Mouse (Mus musculus): ENCODE results near the gene Reep6. TPM values are rescaled to one million over a fixed set of nuclear protein-coding genes. Genes with fewer than 3 reads are reported as not detected.
A peak's percentile ranks its signal among the peaks of the same experiment; 100 is the strongest.

Gene Reep6
- polyA plus RNA-seq, 1 experiment = 17.6 TPM

DNA sequence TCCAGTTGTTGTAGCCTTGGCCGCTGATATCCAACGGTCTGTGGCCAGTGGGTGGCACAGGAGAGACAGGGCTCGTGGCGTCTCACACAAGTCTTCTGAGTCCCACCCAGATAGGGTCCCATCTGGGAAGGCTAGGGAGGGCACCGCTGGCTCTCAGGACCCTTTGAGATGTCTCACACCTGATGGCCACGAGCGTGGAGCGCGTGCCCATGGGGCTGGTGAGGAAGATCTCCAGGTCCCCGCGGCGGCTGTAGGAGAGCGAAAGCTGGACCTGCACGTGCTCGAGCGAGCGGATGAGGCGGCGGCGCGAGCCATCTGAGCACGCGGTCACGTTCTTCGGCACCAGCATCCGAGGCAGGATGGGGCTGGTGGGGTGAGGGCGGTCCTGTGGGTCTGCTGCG lies 6.9 kb upstream of the Reep6 start:
- Histone ChIP-seq H3K4me1 (ENCODE audit: control insufficient read depth, insufficient read depth, low read length) (peaks cover 1% of the 10 kb centered on the region), H3K9ac (ENCODE audit: low read depth, poor library complexity, severe bottlenecking) (peak overlapping the region; percentile 23), H3K27me3 (ENCODE audit: control insufficient read depth, insufficient read depth, low read length, poor library complexity, severe bottlenecking) (no peaks in the 10 kb centered on the region)

DNA sequence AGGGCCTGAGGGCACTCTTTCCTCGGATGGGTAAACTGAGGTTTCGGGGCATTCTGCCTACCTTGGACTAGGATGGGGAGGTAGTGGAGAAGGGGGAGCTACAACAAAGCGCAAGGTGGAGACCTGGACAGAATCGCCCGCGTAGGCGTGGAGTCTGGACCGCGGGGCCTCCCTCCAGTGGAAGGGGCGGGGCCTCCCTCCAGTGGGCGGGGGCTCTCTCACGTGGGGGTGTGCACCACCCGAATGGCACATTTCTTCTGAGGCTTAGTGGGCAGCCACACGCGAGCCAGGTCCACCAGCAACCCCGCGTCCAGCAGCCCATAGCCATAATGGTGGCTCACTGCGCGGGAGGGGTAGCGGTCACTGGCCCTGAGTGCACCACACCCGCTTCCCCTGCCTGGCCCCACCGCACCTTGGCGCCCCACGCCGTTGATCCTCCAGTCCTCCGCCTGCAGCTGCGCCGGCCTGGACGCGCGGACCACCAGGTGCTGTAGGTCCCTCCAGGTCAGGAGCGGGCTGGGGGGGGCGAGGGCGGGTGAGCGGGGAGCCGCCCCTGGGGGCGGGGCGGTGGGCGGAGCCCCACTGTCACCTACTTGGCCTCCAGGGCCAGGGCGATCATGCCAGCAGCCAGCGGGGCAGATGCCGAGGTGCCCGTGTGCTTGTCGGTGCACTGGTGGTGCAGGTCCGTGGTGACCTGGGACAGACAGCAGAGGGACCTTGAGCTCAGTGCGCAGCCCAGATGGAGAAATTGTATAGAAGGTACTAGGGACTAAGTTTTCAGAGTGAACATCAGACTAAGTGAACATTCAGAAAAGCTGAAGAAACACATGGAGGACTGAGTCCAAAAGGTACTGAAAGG lies 6.3 kb upstream of the Reep6 start:
- Histone ChIP-seq H3K36me3 (ENCODE audit: control insufficient read depth, insufficient read depth, low read length, poor library complexity, severe bottlenecking) (no peaks in the 10 kb centered on the region), H3K9me3 (replicated peaks; ENCODE audit: control insufficient read depth, insufficient read depth, low read length, poor library complexity, severe bottlenecking) (no peaks in the 10 kb centered on the region), H3K4me3 (ENCODE audit: low read depth, low read length) (peak overlapping the region; percentile 77), H3K9ac (ENCODE audit: low read depth, poor library complexity, severe bottlenecking) (peak overlapping the region; percentile 23), H3K4me1 (ENCODE audit: control insufficient read depth, insufficient read depth, low read length) (peaks cover 1% of the 10 kb centered on the region), H3K27me3 (ENCODE audit: control insufficient read depth, insufficient read depth, low read length, poor library complexity, severe bottlenecking) (no peaks in the 10 kb centered on the region), H3K27ac (ENCODE audit: insufficient read depth, low read length) (no peak overlapping the region)
- TF ChIP-seq EP300 (IDR thresholded peaks at IDR 0.05; ENCODE audit: insufficient read depth, low read depth, low read length) = no peak

More for the DNA sequence above, 6.9 kb upstream of the Reep6 start:
- TF ChIP-seq EP300 (IDR thresholded peaks at IDR 0.05; ENCODE audit: insufficient read depth, low read depth, low read length) (no peak), CTCF (IDR thresholded peaks at IDR 0.05; ENCODE audit: low read depth, low read length) (no peak), POLR2A (IDR thresholded peaks at IDR 0.05; ENCODE audit: insufficient read depth, low read length) (no peak)
- H3K27ac ChIP-seq (ENCODE audit: insufficient read depth, low read length) = no peak overlapping the region
- no peaks in the 10 kb centered on the region for H3K36me3 ChIP-seq (ENCODE audit: control insufficient read depth, insufficient read depth, low read length, poor library complexity, severe bottlenecking)
- H3K4me3 ChIP-seq (ENCODE audit: low read depth, low read length) = peak overlapping the region; percentile 77
- H3K9me3 ChIP-seq (replicated peaks; ENCODE audit: control insufficient read depth, insufficient read depth, low read length, poor library complexity, severe bottlenecking) = no peaks in the 10 kb centered on the region

DNA sequence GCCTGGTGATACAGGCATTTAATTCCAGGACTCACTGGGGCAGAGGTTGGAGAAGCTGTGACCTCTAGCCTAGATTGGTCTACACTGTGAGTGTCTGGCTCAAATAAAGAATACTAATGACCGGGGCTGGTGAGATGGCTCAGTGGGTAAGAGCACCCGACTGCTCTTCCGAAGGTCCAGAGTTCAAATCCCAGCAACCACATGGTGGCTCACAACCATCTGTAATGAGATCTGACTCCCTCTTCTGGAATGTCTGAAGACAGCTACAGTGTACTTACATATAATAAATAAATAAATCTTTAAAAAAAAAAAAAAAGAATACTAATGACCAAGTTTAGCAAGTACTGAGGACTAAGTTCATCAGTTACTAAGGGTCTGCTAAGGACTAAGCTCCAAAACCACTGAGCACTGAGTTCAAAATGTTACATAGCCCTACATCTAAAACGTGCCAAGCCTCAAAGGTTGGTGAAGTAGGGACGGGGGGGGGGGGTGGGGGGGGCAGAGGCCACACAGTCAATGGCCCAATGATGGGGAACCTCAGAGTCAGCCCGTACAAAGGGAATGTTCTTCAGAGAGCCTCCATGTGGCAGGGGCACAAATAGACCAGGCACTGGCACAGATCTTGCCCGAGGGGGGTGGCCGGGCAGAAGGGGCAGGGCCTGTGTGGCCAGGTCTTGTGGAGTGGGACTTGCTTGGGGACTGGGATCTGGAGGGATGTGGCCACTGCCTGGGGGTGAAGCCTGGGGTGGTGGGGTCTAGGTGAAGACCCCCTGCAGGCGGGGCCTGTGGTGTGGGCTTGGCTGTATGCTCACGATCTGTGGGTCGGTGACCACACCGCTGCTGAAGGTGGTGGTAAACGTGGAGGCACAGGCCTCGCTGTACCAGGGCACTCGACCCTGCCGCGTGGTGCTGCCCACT lies 5.4 kb upstream of the Reep6 start:
- H3K36me3 ChIP-seq (ENCODE audit: control insufficient read depth, insufficient read depth, low read length, poor library complexity, severe bottlenecking) = no peaks in the 10 kb centered on the region
- no peak overlapping the region for H3K27ac ChIP-seq (ENCODE audit: insufficient read depth, low read length)
- H3K9me3 ChIP-seq (replicated peaks; ENCODE audit: control insufficient read depth, insufficient read depth, low read length, poor library complexity, severe bottlenecking) = no peaks in the 10 kb centered on the region
- H3K27me3 ChIP-seq (ENCODE audit: control insufficient read depth, insufficient read depth, low read length, poor library complexity, severe bottlenecking) = no peaks in the 10 kb centered on the region
- H3K4me1 ChIP-seq (ENCODE audit: control insufficient read depth, insufficient read depth, low read length) = peaks cover 1% of the 10 kb centered on the region
- H3K9ac ChIP-seq (ENCODE audit: low read depth, poor library complexity, severe bottlenecking) = 0 out of 2 replicates have a peak overlapping the region, but pooled peaks have one; percentile 23
- TF ChIP-seq CTCF (IDR thresholded peaks at IDR 0.05; ENCODE audit: low read depth, low read length) = no peak
- TF ChIP-seq EP300 (IDR thresholded peaks at IDR 0.05; ENCODE audit: insufficient read depth, low read depth, low read length) = no peak
- TF ChIP-seq POLR2A (IDR thresholded peaks at IDR 0.05; ENCODE audit: insufficient read depth, low read length) = no peak
- no peak overlapping the region for H3K4me3 ChIP-seq (ENCODE audit: low read depth, low read length)

DNA sequence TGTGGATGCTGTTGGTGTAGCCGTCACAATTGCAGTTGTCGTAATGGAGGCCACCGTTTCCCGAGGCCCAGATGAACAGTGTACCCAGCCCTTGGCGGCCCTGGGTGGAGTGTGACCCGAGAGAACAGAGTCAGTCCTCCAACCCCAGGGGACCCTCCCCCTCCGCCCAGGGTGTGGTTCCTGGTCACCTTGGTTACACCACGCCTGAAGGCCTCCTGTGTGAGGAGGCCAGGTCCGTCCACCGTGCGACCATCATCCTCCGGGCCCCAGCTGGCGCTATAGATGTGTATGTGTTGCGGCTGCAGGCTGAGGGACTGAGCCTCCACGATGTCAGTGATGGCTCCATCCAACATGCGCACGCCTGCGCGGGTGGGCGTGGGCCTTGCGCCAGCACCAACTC lies 4.7 kb upstream of the Reep6 start:
- peaks cover 1% of the 10 kb centered on the region for H3K4me1 ChIP-seq (ENCODE audit: control insufficient read depth, insufficient read depth, low read length)
- H3K36me3 ChIP-seq (ENCODE audit: control insufficient read depth, insufficient read depth, low read length, poor library complexity, severe bottlenecking) = no peaks in the 10 kb centered on the region
- no peak overlapping the region for H3K9ac ChIP-seq (ENCODE audit: low read depth, poor library complexity, severe bottlenecking)
- H3K9me3 ChIP-seq (replicated peaks; ENCODE audit: control insufficient read depth, insufficient read depth, low read length, poor library complexity, severe bottlenecking) = no peaks in the 10 kb centered on the region
- H3K4me3 ChIP-seq (ENCODE audit: low read depth, low read length) = no peak overlapping the region
- H3K27ac ChIP-seq (ENCODE audit: insufficient read depth, low read length) = no peak overlapping the region
- no peak for TF ChIP-seq POLR2A (IDR thresholded peaks at IDR 0.05; ENCODE audit: insufficient read depth, low read length)
- TF ChIP-seq CTCF (IDR thresholded peaks at IDR 0.05; ENCODE audit: low read depth, low read length) = no peak
- TF ChIP-seq EP300 (IDR thresholded peaks at IDR 0.05; ENCODE audit: insufficient read depth, low read depth, low read length) = no peak
- H3K27me3 ChIP-seq (ENCODE audit: control insufficient read depth, insufficient read depth, low read length, poor library complexity, severe bottlenecking) = no peaks in the 10 kb centered on the region

DNA sequence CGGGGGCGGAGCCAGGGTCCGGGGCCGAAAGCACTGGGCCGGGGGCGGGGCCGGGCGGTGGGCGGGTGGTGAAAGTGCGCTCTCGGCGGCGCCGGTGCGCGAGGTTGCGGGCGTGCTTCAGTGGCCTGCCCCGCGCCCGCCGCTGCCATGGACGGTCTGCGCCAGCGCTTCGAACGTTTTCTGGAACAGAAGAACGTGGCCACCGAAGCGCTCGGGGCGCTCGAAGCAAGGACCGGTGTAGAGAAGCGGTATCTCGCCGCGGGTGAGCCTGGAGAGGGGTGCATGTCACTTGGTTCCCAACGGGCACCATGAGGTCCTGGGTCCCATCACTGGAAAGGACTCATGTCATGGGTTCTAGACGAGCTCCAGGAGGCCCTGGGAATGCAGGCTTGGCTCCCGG lies 331 bp downstream of the Reep6 start:
- Histone ChIP-seq H3K4me3 (ENCODE audit: low read depth, low read length) (peak overlapping the region; percentile 62), H3K9me3 (replicated peaks; ENCODE audit: control insufficient read depth, insufficient read depth, low read length, poor library complexity, severe bottlenecking) (no peaks in the 10 kb centered on the region), H3K9ac (ENCODE audit: low read depth, poor library complexity, severe bottlenecking) (peak overlapping the region; percentile 45), H3K27me3 (ENCODE audit: control insufficient read depth, insufficient read depth, low read length, poor library complexity, severe bottlenecking) (no peaks in the 10 kb centered on the region), H3K4me1 (ENCODE audit: control insufficient read depth, insufficient read depth, low read length) (peaks cover 2% of the 10 kb centered on the region), H3K36me3 (ENCODE audit: control insufficient read depth, insufficient read depth, low read length, poor library complexity, severe bottlenecking) (no peaks in the 10 kb centered on the region), H3K27ac (ENCODE audit: insufficient read depth, low read length) (no peak overlapping the region)
- TF ChIP-seq EP300 (IDR thresholded peaks at IDR 0.05; ENCODE audit: insufficient read depth, low read depth, low read length) (no peak), POLR2A (IDR thresholded peaks at IDR 0.05; ENCODE audit: insufficient read depth, low read length) (peak; percentile 36), CTCF (IDR thresholded peaks at IDR 0.05; ENCODE audit: low read depth, low read length) (no peak)
